Mouse (Mus musculus) bone marrow, adult 2 months (tissue): ENCODE data around the gene Fam102a. TPM values are rescaled to one million over a fixed set of nuclear protein-coding genes. Genes with fewer than 3 reads are reported as not detected.

Experiments used
- H3K27ac ChIP-seq: fragments of 200-500 bp; 2 replicates; pipeline ENCODE4 v1.5.1; 2012; ENCODE audit warnings: low read depth, mild to moderate bottlenecking, control low read depth, inconsistent platforms, low read length; ENCODE audit not compliant: control insufficient read depth, poor library complexity, insufficient read depth
- H3K4me1 ChIP-seq: fragments of 200-500 bp; 2 replicates; pipeline ENCODE4 v1.6.1; 2011; ENCODE audit warnings: low read length; ENCODE audit not compliant: control insufficient read depth, insufficient read depth
- H3K4me3 ChIP-seq: fragments of 200-500 bp; replicated peaks from 2 replicates; pipeline ENCODE3; 2011; ENCODE audit warnings: mild to moderate bottlenecking, low read depth, low read length, control low read depth; ENCODE audit not compliant: control insufficient read depth
- CTCF ChIP-seq: fragments of 200-500 bp; IDR thresholded peaks from 2 replicates; pipeline ENCODE4 v1.5.1; 2011; ENCODE audit warnings: low read length, control low read depth; ENCODE audit not compliant: control insufficient read depth, insufficient read depth
- POLR2A ChIP-seq: fragments of 200-500 bp; IDR thresholded peaks from 2 replicates; pipeline ENCODE4 v1.6.1; 2011; ENCODE audit warnings: low read depth, mild to moderate bottlenecking, control low read depth, low read length, borderline replicate concordance; ENCODE audit not compliant: control insufficient read depth
- WGBS: fragments of 180-500 bp; shearing (Covaris S2); methylation state at CpG from one replicate; pipeline ENCODE4 v1.1.7; 2018; 5-methylcytosine and 5-hydroxymethylcytosine counted together
- polyA plus RNA-seq: library from polyadenylated mRNA; stranded (reverse); fragments of >200 nt; gene quantifications from 2 replicates; pipeline ENCODE4 v1.2.4, GENCODE M21; 2011; ENCODE audit warnings: low replicate concordance; ENCODE audit not compliant: missing spikeins, insufficient read depth, insufficient read length

Gene Fam102a
- polyA plus RNA-seq, 1 experiment: 5.4 TPM

DNA sequence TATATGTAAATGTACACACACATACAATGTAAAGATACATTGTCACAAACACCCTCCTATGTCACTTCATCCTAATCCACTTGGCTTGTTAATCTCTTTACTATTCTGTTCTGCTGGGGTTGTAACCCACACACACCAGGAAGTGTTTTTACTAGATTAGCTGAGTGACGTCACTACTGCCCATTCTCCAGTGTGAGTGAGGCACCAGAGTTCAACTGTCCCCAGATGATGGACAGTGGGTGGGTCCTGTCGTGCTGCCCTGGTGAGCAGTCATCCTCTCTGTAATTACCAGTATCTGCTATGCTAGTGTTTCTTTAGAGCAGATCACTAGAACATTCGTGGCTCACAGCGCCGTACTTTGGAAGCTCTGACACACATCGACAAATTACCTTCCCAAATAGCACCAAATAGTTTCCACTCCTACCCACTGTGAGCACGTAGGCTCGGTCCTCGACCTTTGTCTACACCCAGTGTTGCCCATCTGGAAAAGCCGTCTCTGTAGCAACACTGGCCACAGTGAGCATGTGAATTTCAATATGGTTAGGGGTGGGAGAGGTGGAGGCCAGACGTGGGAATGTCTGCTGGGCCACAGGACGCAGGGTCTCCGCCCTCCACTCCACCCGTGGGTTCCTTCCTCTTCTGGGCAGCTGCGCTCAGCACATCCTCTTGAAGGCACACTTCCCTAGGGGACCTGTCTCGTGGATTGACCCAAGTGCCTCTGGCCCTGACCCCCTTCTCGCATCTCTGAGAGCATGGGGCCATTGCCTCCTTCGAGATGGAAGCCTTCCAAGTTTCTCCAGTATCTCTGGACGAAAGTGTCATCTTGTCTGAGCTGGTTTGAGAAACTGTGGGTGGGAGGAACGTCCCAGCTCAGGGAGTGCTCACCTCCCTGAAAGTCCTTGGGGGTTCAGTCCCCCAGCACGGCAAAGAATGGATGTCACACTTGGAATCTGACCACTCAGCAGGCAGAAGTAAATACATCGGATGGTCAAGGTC lies 28.2 kb upstream of the Fam102a start:
- TF ChIP-seq CTCF: no peak
- TF ChIP-seq POLR2A: no peak
- Histone ChIP-seq H3K27ac (no peak overlapping the region), H3K4me3 (no peak overlapping the region), H3K4me1 (no peaks in the 10 kb centered on the region; the same call in 1 of the 2 replicates)
- 30% methylated on average over 22 of the region's 22 CpGs for WGBS

- 77% methylated on average over 9 of the region's 9 CpGs for WGBS
- H3K4me1 ChIP-seq: no peaks in the 10 kb centered on the region; the same call in 1 of the 2 replicates
- H3K27ac ChIP-seq: no peak overlapping the region
- no peak overlapping the region for H3K4me3 ChIP-seq
- TF ChIP-seq CTCF: no peak
- TF ChIP-seq POLR2A: no peak
Measured at GRCm38 (mm10) chr2:32507906-32508305, 27.2 kb upstream of the Fam102a start.

DNA sequence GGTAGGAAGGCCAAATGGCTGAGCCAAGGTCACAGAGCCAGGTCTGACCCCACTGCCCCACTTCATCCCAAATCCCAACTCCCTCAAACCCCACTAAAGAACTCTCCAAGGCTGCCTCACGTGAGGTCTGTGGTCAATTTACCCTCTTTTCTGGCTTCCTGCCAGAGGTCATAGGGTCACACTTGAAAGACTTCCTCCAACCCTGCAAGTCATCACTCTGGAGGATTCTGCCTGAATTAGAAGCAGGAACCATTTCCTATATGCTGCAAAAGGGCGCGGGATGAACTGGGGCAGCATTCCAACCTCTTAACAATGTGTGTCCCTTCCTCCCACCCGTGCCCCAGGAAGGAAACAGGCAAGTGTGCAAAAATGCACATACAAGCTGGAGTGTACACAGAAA lies 25.8 kb upstream of the Fam102a start:
- Histone ChIP-seq H3K4me1 (no peaks in the 10 kb centered on the region; the same call in 1 of the 2 replicates), H3K27ac (no peak overlapping the region), H3K4me3 (no peak overlapping the region)
- WGBS: 4% methylated on average over 4 of the region's 4 CpGs
- no peak for TF ChIP-seq CTCF
- TF ChIP-seq POLR2A: no peak

GRCm38 (mm10) chr2:32509896-32510295 lies 25.2 kb upstream of the Fam102a start:
- WGBS: 47% methylated on average over 8 of the region's 8 CpGs
- Histone ChIP-seq H3K4me1 (no peaks in the 10 kb centered on the region; the same call in 1 of the 2 replicates), H3K27ac (no peak overlapping the region), H3K4me3 (no peak overlapping the region)
- TF ChIP-seq CTCF: no peak
- no peak for TF ChIP-seq POLR2A

- 42% methylated on average over 7 of the region's 7 CpGs for WGBS
- H3K4me1 ChIP-seq: no peaks in the 10 kb centered on the region; the same call in 1 of the 2 replicates
- TF ChIP-seq POLR2A: no peak
- no peak for TF ChIP-seq CTCF
- H3K27ac ChIP-seq: no peak overlapping the region
- no peak overlapping the region for H3K4me3 ChIP-seq
Measured at GRCm38 (mm10) chr2:32512592-32512991, 22.5 kb upstream of the Fam102a start.

GRCm38 (mm10) chr2:32514335-32514734 lies 20.8 kb upstream of the Fam102a start:
- Histone ChIP-seq H3K4me3 (no peak overlapping the region), H3K4me1 (no peaks in the 10 kb centered on the region; the same call in 1 of the 2 replicates), H3K27ac (no peak overlapping the region)
- 12% methylated on average over 6 of the region's 6 CpGs for WGBS
- no peak for TF ChIP-seq CTCF
- TF ChIP-seq POLR2A: no peak

GRCm38 (mm10) chr2:32517233-32517867 lies 17.8 kb upstream of the Fam102a start:
- 83% methylated on average over 4 of the region's 4 CpGs for WGBS
- Histone ChIP-seq H3K27ac (no peak overlapping the region), H3K4me1 (no peaks in the 10 kb centered on the region; the same call in 1 of the 2 replicates), H3K4me3 (no peak overlapping the region)
- TF ChIP-seq POLR2A (no peak), CTCF (no peak)
